Mouse (Mus musculus) layer of hippocampus, adult 18-20 months (tissue): Measurements from ENCODE around the gene Psmd8. TPM values are rescaled to one million over a fixed set of nuclear protein-coding genes. Genes with fewer than 3 reads are reported as not detected.
A peak's percentile ranks its signal among the peaks of the same experiment; 100 is the strongest.
"Not testable (repeated sequence)": the region's sequence is repeated elsewhere in the genome, so short reads cannot be mapped to it uniquely, and the experiment has no call there.

Source experiments
- DNase-seq, 2 experiments: peaks; one replicate each; pipeline ENCODE4 v3.0.0; 2022; ENCODE audit warnings: low spot score in 2 of 2
- total RNA-seq, 2 experiments: library from RNA; stranded (reverse); gene quantifications; 2 replicates each; pipeline ENCODE4 v1.2.3; 2021

The Psmd8 gene
- total RNA-seq, 2 experiments from 2014 or later: 131 to 137 TPM

DNA sequence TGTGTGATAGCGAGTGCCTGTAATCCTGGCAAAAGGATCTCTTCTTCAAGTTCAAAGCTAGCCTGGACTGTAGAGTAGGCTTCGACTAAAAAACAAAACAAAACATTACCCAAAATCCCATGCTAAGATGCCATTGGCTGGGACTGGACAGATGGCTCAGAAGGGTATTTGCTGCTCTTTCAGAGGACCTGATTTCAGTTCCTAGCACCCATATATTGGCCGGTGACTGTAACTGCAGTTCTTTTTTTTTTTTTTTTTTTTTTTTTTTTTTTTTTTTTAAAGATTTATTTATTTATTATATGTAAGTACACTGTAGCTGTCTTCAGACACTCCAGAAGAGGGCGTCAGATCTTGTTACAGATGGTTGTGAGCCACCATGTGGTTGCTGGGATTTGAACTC lies 41.3 kb downstream of the Psmd8 start:
- DNase-seq: not testable (repeated sequence)

DNA sequence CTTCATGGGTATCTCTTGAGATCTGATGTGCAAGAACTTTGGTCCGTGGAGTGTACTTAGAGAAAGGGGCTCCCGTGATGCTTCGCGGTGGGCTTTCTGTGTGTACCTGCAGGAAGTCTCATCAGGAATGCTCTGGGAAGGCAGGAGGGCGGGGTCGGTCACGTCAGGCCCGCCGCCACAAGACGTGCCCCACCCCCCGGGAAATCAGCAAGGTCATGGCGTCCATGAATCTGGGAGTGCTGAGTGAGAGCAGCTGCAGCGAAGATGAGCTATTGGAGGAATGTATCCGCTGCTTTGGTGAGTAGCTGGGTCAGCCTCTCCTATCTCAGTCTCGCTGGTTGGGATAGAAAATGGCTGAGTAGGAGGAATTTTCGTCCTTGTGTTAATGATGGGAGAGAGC lies 43.1 kb downstream of the Psmd8 start:
- DNase-seq: no peak

DNA sequence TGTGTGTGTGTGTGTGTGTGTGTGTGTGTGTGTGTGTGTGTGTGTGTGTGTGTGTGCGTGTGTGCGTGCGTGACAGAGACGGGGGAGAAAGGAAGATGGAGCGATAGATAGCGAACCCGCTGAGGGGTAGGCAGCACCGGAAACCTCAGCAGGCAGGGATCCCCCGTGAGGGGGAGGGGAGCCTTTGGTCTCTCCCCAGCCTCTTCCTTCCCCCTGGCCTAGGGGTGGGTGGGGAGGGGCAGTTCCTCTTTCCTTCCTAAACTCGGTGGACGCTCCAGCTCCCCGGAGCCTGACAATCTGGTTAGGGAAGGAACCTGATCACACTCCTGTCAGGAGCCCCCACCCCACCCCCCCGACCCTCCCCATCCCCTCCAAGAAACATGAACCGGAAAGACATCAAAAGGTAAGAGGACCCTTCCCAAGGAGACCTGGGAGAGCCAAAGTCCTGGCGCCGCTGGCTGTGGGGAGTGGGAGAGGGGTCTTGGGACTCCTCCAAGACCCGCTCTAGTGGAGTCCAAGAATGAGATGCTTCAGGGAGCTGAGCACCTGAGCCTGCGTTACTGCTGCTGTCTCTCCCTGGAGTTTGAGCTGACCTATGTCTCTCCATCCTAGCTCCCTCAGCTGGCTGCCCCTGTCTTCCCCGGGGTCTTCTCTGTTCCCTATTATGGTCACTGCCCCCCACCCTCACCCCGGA lies 45.7 kb downstream of the Psmd8 start, which contains the start of gene Rasgrp4:
TSS of gene Rasgrp4 (plus strand) at position 159 of the 694 bp plus-strand sequence.
- no peak for DNase-seq

DNA sequence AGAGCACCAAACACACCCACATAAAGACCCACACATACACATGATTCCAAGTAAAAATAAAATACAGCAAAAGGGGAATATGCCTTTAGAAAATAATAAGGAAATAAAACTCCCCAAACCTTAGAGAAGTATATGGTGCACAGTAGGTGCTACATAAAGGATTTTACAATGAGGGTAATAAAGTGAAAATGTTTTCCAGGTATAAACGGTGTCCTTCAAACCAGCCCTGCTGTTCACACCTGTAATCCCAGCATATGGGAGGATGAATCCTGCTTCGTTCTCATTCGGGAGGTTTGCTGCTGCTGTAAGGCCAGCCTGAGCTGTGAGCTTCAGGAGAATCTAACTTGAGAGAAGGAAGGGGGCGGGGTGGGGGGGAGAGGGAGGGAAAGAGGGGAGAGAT lies 46.3 kb downstream of the Psmd8 start:
- DNase-seq: no peak

DNA sequence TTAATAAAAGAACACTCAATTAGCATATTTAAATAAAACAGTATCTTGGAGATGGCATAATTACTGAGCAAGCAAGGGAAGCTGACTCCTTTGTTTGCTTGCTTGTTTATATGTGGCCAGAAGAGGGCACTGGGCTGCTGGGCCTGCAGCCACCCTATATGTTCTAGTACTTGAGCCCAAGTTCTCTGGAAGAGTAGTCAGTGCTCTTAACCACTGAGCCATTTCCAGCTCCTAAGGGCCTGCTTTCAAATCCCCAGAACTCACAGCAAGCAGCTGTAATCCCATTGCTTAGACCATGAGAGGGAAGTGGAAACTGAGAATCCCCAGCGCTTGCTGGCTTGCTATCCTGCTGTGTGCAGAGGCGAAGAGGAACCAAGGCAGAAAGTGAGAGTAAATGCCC lies 51.8 kb downstream of the Psmd8 start:
- DNase-seq: no peak

DNA sequence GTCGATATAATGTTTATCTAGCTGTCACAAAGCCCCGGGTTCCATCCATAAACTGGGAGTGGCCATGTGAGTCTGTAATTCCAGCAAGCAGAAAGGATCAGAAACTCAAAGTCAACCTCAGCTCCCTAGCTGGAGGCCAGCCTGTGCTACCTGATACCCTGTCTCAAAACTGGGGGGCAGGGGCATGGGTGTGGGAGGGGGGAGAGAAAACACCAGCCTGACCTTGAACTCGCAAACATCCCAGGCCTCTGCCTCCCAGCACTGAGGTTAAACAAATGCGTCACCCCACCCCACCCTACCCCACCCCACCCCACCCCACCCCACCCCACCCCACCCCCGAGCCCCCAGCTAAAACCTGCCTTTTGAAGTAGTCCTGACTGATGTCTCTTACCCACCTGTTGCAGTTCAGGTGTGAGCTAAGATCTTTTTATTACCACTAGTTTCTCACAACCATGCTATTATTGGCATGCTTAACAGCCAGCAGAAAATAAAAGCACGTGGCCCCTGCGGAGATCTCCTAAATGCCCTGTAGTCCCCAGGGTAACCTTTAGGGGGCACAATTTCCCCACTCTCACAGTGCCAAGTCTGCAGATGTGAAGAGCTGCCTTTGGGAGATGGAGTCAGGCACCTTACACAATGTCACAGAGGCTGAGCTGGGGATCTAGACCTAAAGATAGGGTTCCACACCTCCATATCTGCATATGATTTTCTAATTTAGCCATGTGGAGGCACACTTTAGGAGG lies 54.2 kb downstream of the Psmd8 start:
- DNase-seq: peak in 1 of 2 experiments; percentile 44

DNA sequence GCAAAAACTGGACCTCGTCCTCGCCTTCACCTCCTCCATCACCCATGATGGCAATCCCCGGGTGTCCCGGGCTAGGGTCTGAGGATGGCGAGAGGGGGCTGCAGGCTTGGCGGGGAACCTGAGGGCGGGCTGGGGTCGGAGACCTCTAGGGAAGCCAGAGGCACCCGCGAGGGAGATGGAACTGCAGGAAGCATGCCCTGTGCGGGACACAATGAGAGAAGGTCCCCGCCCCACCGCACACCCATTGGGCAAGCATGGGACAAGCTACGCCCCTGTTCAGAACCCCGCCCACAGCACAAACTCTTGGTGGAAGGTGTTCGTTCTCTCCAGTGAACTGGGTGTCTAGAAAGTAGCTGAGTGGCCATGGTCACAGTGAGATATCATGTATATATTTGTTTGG lies 55.5 kb downstream of the Psmd8 start, which contains the start of gene Ryr1:
TSS of gene Ryr1 (minus strand) at position 210 of the 400 bp plus-strand sequence.
- no peak for DNase-seq

Other genes with a start within 250 kb of the Psmd8 start
- 100 to 1,000 TPM; 127 to 136 TPM for gene Actn4, start 218.4 kb downstream of the Psmd8 start, total RNA-seq
- gene Eif3k, start 198.8 kb downstream of the Psmd8 start, total RNA-seq: 100 to 1,000 TPM; 201 to 212 TPM
- gene Map4k1, start 198.7 kb downstream of the Psmd8 start, total RNA-seq: 1 to 10 TPM in 1 of 2 experiments, under 1 TPM in 1; 0.99 to 1.3 TPM
- gene Ryr1, start 55.5 kb downstream of the Psmd8 start, total RNA-seq: 10 to 100 TPM; 15.3 to 15.5 TPM
- gene Rasgrp4, start 45.9 kb downstream of the Psmd8 start, total RNA-seq: 1 to 10 TPM in 1 of 2 experiments, under 1 TPM in 1; 0.59 to 1.0 TPM
- gene Fam98c, start 24.5 kb downstream of the Psmd8 start, total RNA-seq: 10 to 100 TPM; 30.9 to 32.2 TPM
- gene Ggn, start 10.5 kb downstream of the Psmd8 start, total RNA-seq: 1 to 10 TPM in 1 of 2 experiments, under 1 TPM in 1; 0.82 to 1.2 TPM
- gene Spred3, start 10.3 kb downstream of the Psmd8 start, total RNA-seq: 10 to 100 TPM; 41.2 to 44.1 TPM
- 1 to 10 TPM; 1.6 to 1.7 TPM for gene Catsperg1, start 33.3 kb upstream of the Psmd8 start, total RNA-seq
- 1 to 10 TPM; 2.3 to 2.4 TPM for gene Kcnk6, start 51.8 kb upstream of the Psmd8 start, total RNA-seq
- gene Yif1b, start 57.6 kb upstream of the Psmd8 start, total RNA-seq: 10 to 100 TPM; 40.4 to 42.6 TPM
- gene 2200002D01Rik, start 67.8 kb upstream of the Psmd8 start, total RNA-seq: not detected
- 10 to 100 TPM; 21.9 to 26.1 TPM for gene Spint2, start 101.2 kb upstream of the Psmd8 start, total RNA-seq
- gene Ppp1r14a, start 108.6 kb upstream of the Psmd8 start, total RNA-seq: 10 to 100 TPM; 28.1 to 31.3 TPM
- 100 to 1,000 TPM; 105 to 112 TPM for gene Dpf1, start 123.2 kb upstream of the Psmd8 start, total RNA-seq